Mouse (Mus musculus): ENCODE measurements around the gene Il1rap. TPM values are rescaled to one million over a fixed set of nuclear protein-coding genes. Genes with fewer than 3 reads are reported as not detected.

The Il1rap gene
- polyA plus RNA-seq (2016; fragmentation: Nextera tagmentation; extraction: Ambion mirVana) = 7.6 and 8.1 TPM in 2 replicates

GRCm38 (mm10) chr16:26581048-26581912 is at the start of gene Il1rap:
Gene Il1rap (plus strand): TSS chr16:26581704.
- Histone ChIP-seq H3K4me1 (no peaks in the 10 kb centered on the region; the same call in 1 of the 2 replicates), H3K9ac (peak within 1 kb of the TSS; percentile 55), H3K27me3 (replicated peaks) (no peaks in the 10 kb centered on the region), H3K4me3 (peak within 1 kb of the TSS; percentile 62), H3K36me3 (no peaks in the 10 kb centered on the region), H3K4me2 (replicated peaks) (peak within 1 kb of the TSS; percentile 84), H3K9me3 (no peaks in the 10 kb centered on the region), H3K27ac (0 out of 2 replicates have a peak within 1 kb of the TSS, but pooled peaks have one; percentile 10)
- ATAC-seq (ENCODE audit: low FRiP score, low read depth) = peak; percentile 97
- 2% methylated on average over 51 of the region's 51 CpGs for WGBS

GRCm38 (mm10) chr16:26532287-26532686 is 49.2 kb upstream of the Il1rap start:
- Histone ChIP-seq H3K4me1 (0 out of 2 replicates have a peak, but pooled peaks cover 11% of the 10 kb centered on the region), H3K9me3 (no peaks in the 10 kb centered on the region), H3K4me2 (replicated peaks) (no peak overlapping the region), H3K9ac (no peak overlapping the region), H3K36me3 (no peaks in the 10 kb centered on the region), H3K4me3 (no peak overlapping the region), H3K27me3 (replicated peaks) (no peaks in the 10 kb centered on the region), H3K27ac (no peak overlapping the region)
- ATAC-seq (ENCODE audit: low FRiP score, low read depth) = no peak
- WGBS = 89% methylated on average over 1 of the region's 1 CpGs

GRCm38 (mm10) chr16:26546170-26546878 is 35.2 kb upstream of the Il1rap start:
- Histone ChIP-seq H3K4me2 (replicated peaks) (peak overlapping the region; percentile 34; the same call in 1 of the 2 replicates), H3K27ac (no peak overlapping the region), H3K4me1 (peaks cover 15% of the 10 kb centered on the region; the same call in 1 of the 2 replicates), H3K9me3 (no peaks in the 10 kb centered on the region), H3K4me3 (no peak overlapping the region), H3K27me3 (replicated peaks) (no peaks in the 10 kb centered on the region), H3K9ac (no peak overlapping the region), H3K36me3 (no peaks in the 10 kb centered on the region)
- peak; percentile 78 for ATAC-seq (ENCODE audit: low FRiP score, low read depth)
- WGBS = 10% methylated on average over 7 of the region's 7 CpGs

GRCm38 (mm10) chr16:26546879-26547206 is 34.7 kb upstream of the Il1rap start:
- Histone ChIP-seq H3K27me3 (replicated peaks) (no peaks in the 10 kb centered on the region), H3K4me1 (peaks cover 15% of the 10 kb centered on the region; the same call in 1 of the 2 replicates), H3K36me3 (no peaks in the 10 kb centered on the region), H3K4me2 (replicated peaks) (peak overlapping the region; percentile 34; the same call in 1 of the 2 replicates), H3K9me3 (no peaks in the 10 kb centered on the region), H3K4me3 (no peak overlapping the region), H3K9ac (no peak overlapping the region), H3K27ac (no peak overlapping the region)
- WGBS = 36% methylated on average over 1 of the region's 1 CpGs
- ATAC-seq (ENCODE audit: low FRiP score, low read depth) = peak; percentile 63

- ATAC-seq (ENCODE audit: low FRiP score, low read depth) = no peak
- Histone ChIP-seq H3K27me3 (replicated peaks) (no peaks in the 10 kb centered on the region), H3K4me3 (no peak overlapping the region), H3K4me1 (peaks cover 15% of the 10 kb centered on the region; the same call in 1 of the 2 replicates), H3K9ac (no peak overlapping the region), H3K4me2 (replicated peaks) (no peak overlapping the region), H3K36me3 (no peaks in the 10 kb centered on the region), H3K27ac (no peak overlapping the region), H3K9me3 (no peaks in the 10 kb centered on the region)
- 93% methylated on average over 2 of the region's 2 CpGs for WGBS
Observed at GRCm38 (mm10) chr16:26549221-26549620, 32.3 kb upstream of the Il1rap start.

DNA sequence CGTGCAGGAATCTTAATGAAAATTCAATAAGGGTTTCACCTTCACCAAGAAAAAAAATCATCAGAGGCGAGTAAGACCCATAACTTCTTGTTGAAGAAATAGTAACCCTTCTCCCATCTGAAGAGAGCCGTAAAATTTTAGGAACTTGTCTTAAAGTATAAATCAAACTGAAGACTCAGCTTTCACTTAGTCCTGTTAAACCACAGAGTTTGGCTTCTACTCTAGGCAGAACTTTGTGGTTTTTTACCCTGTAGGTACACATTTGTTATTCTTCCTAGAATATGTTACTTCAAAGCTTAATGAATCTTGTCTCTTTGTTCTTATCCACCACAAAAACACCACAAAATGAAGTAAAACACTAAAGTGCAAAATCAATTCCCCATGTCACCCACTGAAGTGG is 29.3 kb upstream of the Il1rap start:
- H3K9me3 ChIP-seq = no peaks in the 10 kb centered on the region

DNA sequence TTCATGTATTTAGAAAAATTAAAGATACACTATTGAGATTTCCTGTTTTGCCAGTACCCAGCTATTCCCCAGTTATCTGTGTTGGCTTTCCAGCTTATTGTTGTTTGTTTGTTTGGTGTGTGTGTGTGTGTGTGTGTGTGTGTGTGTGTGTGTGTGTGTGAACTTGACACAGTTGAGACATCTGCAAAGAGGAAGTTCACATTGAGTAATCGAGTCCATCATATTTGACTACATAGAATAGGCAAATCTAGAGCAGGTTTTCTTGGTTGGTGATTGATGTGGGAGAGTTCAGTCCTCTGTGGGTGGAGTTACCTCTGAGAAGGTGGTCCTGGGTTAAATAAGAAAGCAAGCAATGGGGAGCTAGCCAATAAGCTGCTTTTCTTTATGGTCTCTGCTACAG is 22.7 kb upstream of the Il1rap start:
- no peak overlapping the region for H3K9ac ChIP-seq
- H3K36me3 ChIP-seq = no peaks in the 10 kb centered on the region
- H3K4me1 ChIP-seq = no peaks in the 10 kb centered on the region
- no peak overlapping the region for H3K4me2 ChIP-seq (replicated peaks)
- no peak for ATAC-seq (ENCODE audit: low FRiP score, low read depth)
- no peaks in the 10 kb centered on the region for H3K9me3 ChIP-seq
- H3K4me3 ChIP-seq = no peak overlapping the region
- WGBS = 82% methylated on average over 1 of the region's 1 CpGs
- H3K27ac ChIP-seq = no peak overlapping the region
- no peaks in the 10 kb centered on the region for H3K27me3 ChIP-seq (replicated peaks)

More for the DNA sequence above, 29.3 kb upstream of the Il1rap start:
- H3K4me3 ChIP-seq = no peak overlapping the region
- H3K4me1 ChIP-seq = peaks cover 8% of the 10 kb centered on the region; the same call in 1 of the 2 replicates
- H3K27ac ChIP-seq = no peak overlapping the region
- H3K4me2 ChIP-seq (replicated peaks) = no peak overlapping the region
- no peaks in the 10 kb centered on the region for H3K27me3 ChIP-seq (replicated peaks)
- no peak for ATAC-seq (ENCODE audit: low FRiP score, low read depth)
- WGBS = 88% methylated on average over 3 of the region's 3 CpGs
- no peak overlapping the region for H3K9ac ChIP-seq
- H3K36me3 ChIP-seq = no peaks in the 10 kb centered on the region

DNA sequence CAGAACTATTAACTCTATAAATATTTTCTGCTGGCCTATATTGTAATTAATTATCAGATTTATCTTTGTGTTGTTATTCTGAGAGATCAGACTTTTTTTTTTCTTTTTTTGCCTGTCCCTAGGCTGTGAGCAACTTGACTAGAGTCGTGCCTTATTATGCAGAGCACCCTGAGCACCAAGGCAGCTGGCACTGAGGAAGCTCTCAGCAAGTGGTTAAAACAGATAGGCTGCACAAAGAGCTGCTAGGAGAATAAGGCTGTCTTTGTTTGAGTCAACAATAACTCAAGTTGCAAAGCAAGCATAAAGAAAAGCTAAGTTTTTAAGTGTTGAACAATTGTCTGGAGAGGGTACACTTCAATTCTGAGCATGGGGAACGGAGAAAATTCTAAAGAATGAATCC is 19.8 kb upstream of the Il1rap start:
- no peak overlapping the region for H3K9ac ChIP-seq
- peak; percentile 71 for ATAC-seq (ENCODE audit: low FRiP score, low read depth)
- 18% methylated on average over 2 of the region's 2 CpGs for WGBS
- H3K27ac ChIP-seq = no peak overlapping the region
- no peaks in the 10 kb centered on the region for H3K9me3 ChIP-seq
- no peaks in the 10 kb centered on the region for H3K36me3 ChIP-seq
- H3K4me3 ChIP-seq = no peak overlapping the region
- H3K27me3 ChIP-seq (replicated peaks) = no peaks in the 10 kb centered on the region
- no peak overlapping the region for H3K4me2 ChIP-seq (replicated peaks)
- H3K4me1 ChIP-seq = no peaks in the 10 kb centered on the region

DNA sequence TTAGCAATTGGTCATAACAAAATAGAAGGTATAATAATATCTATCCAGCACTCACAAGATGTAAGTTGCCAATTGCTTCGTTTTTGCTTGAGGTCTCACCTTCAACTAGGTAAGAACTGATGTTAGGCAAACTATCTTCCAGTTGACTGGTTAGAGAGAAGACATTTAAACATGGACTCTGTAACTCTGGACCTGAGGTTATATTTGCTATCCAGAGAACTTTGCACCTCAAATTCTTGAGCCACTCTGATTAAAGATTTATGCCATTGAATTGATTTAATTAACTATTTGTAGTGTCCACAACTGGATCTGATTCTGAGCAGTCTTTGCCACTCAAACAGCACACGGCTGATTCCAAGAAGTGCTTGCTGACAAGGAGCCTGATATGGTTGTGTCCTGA is 18.7 kb upstream of the Il1rap start:
- 85% methylated on average over 2 of the region's 2 CpGs for WGBS
- H3K9ac ChIP-seq = no peak overlapping the region
- H3K27ac ChIP-seq = no peak overlapping the region
- H3K4me3 ChIP-seq = no peak overlapping the region
- no peaks in the 10 kb centered on the region for H3K27me3 ChIP-seq (replicated peaks)
- H3K4me1 ChIP-seq = no peaks in the 10 kb centered on the region
- no peak for ATAC-seq (ENCODE audit: low FRiP score, low read depth)
- no peaks in the 10 kb centered on the region for H3K9me3 ChIP-seq
- no peaks in the 10 kb centered on the region for H3K36me3 ChIP-seq
- H3K4me2 ChIP-seq (replicated peaks) = no peak overlapping the region

- Histone ChIP-seq H3K27ac (no peak overlapping the region), H3K9ac (no peak overlapping the region), H3K4me1 (no peaks in the 10 kb centered on the region), H3K4me2 (replicated peaks) (no peak overlapping the region), H3K4me3 (no peak overlapping the region), H3K36me3 (no peaks in the 10 kb centered on the region), H3K27me3 (replicated peaks) (no peaks in the 10 kb centered on the region), H3K9me3 (no peaks in the 10 kb centered on the region)
- ATAC-seq (ENCODE audit: low FRiP score, low read depth) = no peak
Observed at GRCm38 (mm10) chr16:26569387-26569978, 12.0 kb upstream of the Il1rap start.

GRCm38 (mm10) chr16:26571836-26572235 is 9.7 kb upstream of the Il1rap start:
- no peak for ATAC-seq (ENCODE audit: low FRiP score, low read depth)
- H3K27me3 ChIP-seq (replicated peaks) = no peaks in the 10 kb centered on the region
- no peak overlapping the region for H3K4me2 ChIP-seq (replicated peaks)
- 89% methylated on average over 2 of the region's 2 CpGs for WGBS
- H3K36me3 ChIP-seq = no peaks in the 10 kb centered on the region
- no peak overlapping the region for H3K9ac ChIP-seq
- H3K27ac ChIP-seq = no peak overlapping the region
- no peaks in the 10 kb centered on the region for H3K9me3 ChIP-seq
- H3K4me1 ChIP-seq = no peaks in the 10 kb centered on the region
- H3K4me3 ChIP-seq = no peak overlapping the region

DNA sequence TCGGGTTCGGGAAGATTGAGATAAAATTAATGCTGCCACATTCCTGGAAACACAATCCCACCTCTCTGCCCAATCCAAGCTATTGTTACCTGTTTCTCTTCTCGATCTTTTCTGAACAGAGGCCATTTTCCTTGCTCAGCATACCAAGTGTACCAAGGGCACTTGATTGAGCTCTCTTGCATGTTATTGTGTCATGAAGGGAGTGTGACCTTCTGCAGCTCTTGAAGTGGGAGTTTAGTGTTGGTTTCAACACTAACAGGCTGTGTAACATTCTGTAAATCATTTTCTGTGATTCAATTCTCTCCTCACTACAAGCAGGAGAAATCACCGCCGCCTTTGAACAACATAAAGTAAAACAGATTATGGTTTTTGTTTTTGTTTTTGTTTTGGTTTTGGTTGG is 7.3 kb upstream of the Il1rap start:
- Histone ChIP-seq H3K36me3 (no peaks in the 10 kb centered on the region), H3K27me3 (replicated peaks) (no peaks in the 10 kb centered on the region), H3K9ac (no peak overlapping the region), H3K4me2 (replicated peaks) (no peak overlapping the region), H3K27ac (no peak overlapping the region), H3K4me3 (no peak overlapping the region), H3K4me1 (no peaks in the 10 kb centered on the region), H3K9me3 (no peaks in the 10 kb centered on the region)
- ATAC-seq (ENCODE audit: low FRiP score, low read depth) = no peak
- WGBS = 94% methylated on average over 5 of the region's 5 CpGs
